Mouse (Mus musculus): ENCODE results near the gene Chd6.

DNA sequence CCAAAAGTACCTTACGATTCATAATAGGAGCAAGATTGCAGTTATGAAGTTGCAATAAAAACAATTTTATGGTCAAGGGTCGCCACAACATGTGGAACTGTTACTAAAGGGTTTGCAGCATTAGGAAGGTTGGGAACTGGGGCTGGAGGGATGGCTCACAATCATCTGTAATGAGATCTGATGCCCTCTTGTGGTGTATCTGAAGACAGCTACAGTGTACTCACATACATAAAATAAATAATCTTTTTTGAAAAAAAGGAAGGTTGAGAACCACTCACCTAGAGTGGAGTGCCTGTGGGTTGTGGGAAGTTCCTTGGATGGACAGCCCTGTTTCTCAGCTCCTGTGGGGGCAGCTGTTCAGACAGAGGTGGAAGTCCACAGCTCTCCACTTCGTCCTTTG is 166.4 kb downstream of the Chd6 start:
- TF ChIP-seq GATA1 (IDR thresholded peaks at IDR 0.05; ENCODE audit: borderline replicate concordance, low read length) (no peak), FLI1 (IDR thresholded peaks at IDR 0.05; ENCODE audit: low read length) (no peak)
